20 mouse cellular contexts compared by ENCODE assay signal in genomic region chr2:155329707-155330106, GRCm38 (mm10). TPM values are rescaled to one million over a fixed set of nuclear protein-coding genes. Genes with fewer than 3 reads are reported as not detected.
DNase-seq lines count a peak whose midpoint lies in the region; ATAC-seq and TF ChIP-seq lines count a peak whose summit lies in the region.
"Had no signal": no experiment of that assay in that cellular context is flagged by ENCODE, and none has a peak within 500 bp of the region (broad histone marks: within the 10 kb centered on the region; RNA-seq: fewer than 3 reads in every experiment).

No protein-coding gene starts in this region.

- H3K4me2 ChIP-seq in lung, postnatal 0 days (replicated peaks; ENCODE audit: low read depth, low read length) = no peak overlapping the region
- H3K4me2 ChIP-seq: embryonic facial prominence, embryonic 13.5 days; embryonic facial prominence, embryonic 15.5 days; forebrain, embryonic 13.5 days; forebrain, embryonic 15.5 days had no signal

- TF ChIP-seq EP300 in lung, postnatal 0 days (IDR thresholded peaks at IDR 0.05) = no peak

- no peak overlapping the region for H3K4me3 ChIP-seq in lung, postnatal 0 days (ENCODE audit: low read depth, low read length)
- H3K4me3 ChIP-seq in brown adipose tissue, adult 24 weeks (ENCODE audit: insufficient read depth, low read depth, low read length) = no peak overlapping the region
- H3K4me3 ChIP-seq: embryonic facial prominence, embryonic 13.5 days; embryonic facial prominence, embryonic 15.5 days; erythroblast, embryonic 14.5 days; forebrain, embryonic 13.5 days; forebrain, embryonic 15.5 days had no signal

- no peak for TF ChIP-seq CTCF in lung, postnatal 0 days (IDR thresholded peaks at IDR 0.05)

- ATAC-seq in lung, postnatal 0 days = no peak
- ATAC-seq: forebrain, embryonic 13.5 days; forebrain, embryonic 15.5 days; forebrain, postnatal 0 days had no signal

- H3K4me1 ChIP-seq in lung, postnatal 0 days (ENCODE audit: insufficient read depth, low read depth, low read length) = no peaks in the 10 kb centered on the region
- H3K4me1 ChIP-seq in brown adipose tissue, adult 24 weeks (ENCODE audit: control insufficient read depth, insufficient read depth, insufficient read length, low read length) = peaks cover 7% of the 10 kb centered on the region; the same call in 1 of the 2 replicates
- H3K4me1 ChIP-seq: embryonic facial prominence, embryonic 13.5 days; embryonic facial prominence, embryonic 15.5 days; forebrain, embryonic 13.5 days; forebrain, embryonic 15.5 days had no signal

- no peak overlapping the region for H3K27ac ChIP-seq in lung, postnatal 0 days (ENCODE audit: low read length)
- peak overlapping the region; percentile 90 for H3K27ac ChIP-seq in brown adipose tissue, adult 24 weeks (replicated peaks; ENCODE audit: low read depth, low read length)
- H3K27ac ChIP-seq: embryonic facial prominence, embryonic 13.5 days; embryonic facial prominence, embryonic 15.5 days; forebrain, embryonic 13.5 days; forebrain, embryonic 15.5 days had no signal

- H3K36me3 ChIP-seq in lung, postnatal 0 days (ENCODE audit: insufficient read depth, low read length) = peaks cover 10% of the 10 kb centered on the region

- H3K9ac ChIP-seq in lung, postnatal 0 days (replicated peaks; ENCODE audit: low read depth) = no peak overlapping the region
- H3K9ac ChIP-seq: embryonic facial prominence, embryonic 13.5 days; embryonic facial prominence, embryonic 15.5 days; forebrain, embryonic 13.5 days; forebrain, embryonic 15.5 days; forebrain, postnatal 0 days had no signal

- 78% methylated on average over 2 of the region's 2 CpGs for WGBS in lung, postnatal 0 days

- no peaks in the 10 kb centered on the region for H3K9me3 ChIP-seq in lung, postnatal 0 days (ENCODE audit: low read length)
- H3K9me3 ChIP-seq: embryonic facial prominence, embryonic 13.5 days; embryonic facial prominence, embryonic 15.5 days; forebrain, embryonic 13.5 days; forebrain, embryonic 15.5 days had no signal

- DNase-seq in lung, postnatal 0 days (ENCODE audit: low spot score) = peak; percentile 20
- no peak for DNase-seq in lung, postnatal 25 days (ENCODE audit: low spot score)
- no peak for DNase-seq in adrenal gland, adult 2 months
- DNase-seq in c-Kit-positive CD71-positive TER-119-positive erythroid progenitor cells, embryonic 14.5 days (ENCODE audit: low spot score) = no peak
- DNase-seq: adrenal gland, postnatal 10 days; adrenal gland, postnatal 25 days; cerebellum, adult 11 months; cerebellum, adult 18-20 months; cerebellum, adult 8-10 months; cerebellum, adult 9-11 months; cerebellum, postnatal 14 days; cerebellum, postnatal 36 days; embryo, embryonic 11 days; forebrain, postnatal 0 days had no signal

- no peaks in the 10 kb centered on the region for H3K27me3 ChIP-seq in lung, postnatal 0 days (replicated peaks; ENCODE audit: insufficient read depth, low read length)
- H3K27me3 ChIP-seq: embryonic facial prominence, embryonic 13.5 days; embryonic facial prominence, embryonic 15.5 days; forebrain, embryonic 13.5 days; forebrain, embryonic 15.5 days had no signal

RNA-seq across cellular contexts. Expression of gene Pigu, which starts 27.5 kb away (rescaled TPM):
- polyA plus RNA-seq in lung, postnatal 0 days (2015; fragmentation: Nextera tagmentation; extraction: Ambion mirVana) = 41.1 and 41.4 TPM in 2 replicates
- 19.0 and 20.3 TPM in 2 replicates for polyA plus RNA-seq in brown adipose tissue, adult 24 weeks (2012; ENCODE audit: insufficient read depth, insufficient read length, missing spikeins)
- 10 to 100 TPM; 41.2 to 41.5 TPM for total RNA-seq in adrenal gland, adult 2 months (2021)
- 19.6 TPM in 2 replicates for polyA plus RNA-seq in adrenal gland, adult 2 months (2012; rRNA removed)

RNA-seq across cellular contexts. Expression of gene Trp53inp2, which starts 51.2 kb away (rescaled TPM):
- 30.4 and 32.6 TPM in 2 replicates for polyA plus RNA-seq in lung, postnatal 0 days (2015; fragmentation: Nextera tagmentation; extraction: Ambion mirVana)
- polyA plus RNA-seq in brown adipose tissue, adult 24 weeks (2012; ENCODE audit: insufficient read depth, insufficient read length, missing spikeins) = 229 and 288 TPM in 2 replicates
- 100 to 1,000 TPM; 221 to 429 TPM for total RNA-seq in adrenal gland, adult 2 months (2021)
- 714 and 755 TPM in 2 replicates for polyA plus RNA-seq in adrenal gland, adult 2 months (2012; rRNA removed)

RNA-seq across cellular contexts. Expression of gene Map1lc3a, which starts 53.6 kb away (rescaled TPM):
- polyA plus RNA-seq in lung, postnatal 0 days (2015; fragmentation: Nextera tagmentation; extraction: Ambion mirVana) = 382 and 428 TPM in 2 replicates
- 428 and 471 TPM in 2 replicates for polyA plus RNA-seq in brown adipose tissue, adult 24 weeks (2012; ENCODE audit: insufficient read depth, insufficient read length, missing spikeins)
- 100 to 1,000 TPM; 475 to 819 TPM for total RNA-seq in adrenal gland, adult 2 months (2021)
- polyA plus RNA-seq in adrenal gland, adult 2 months (2012; rRNA removed) = 2,934 and 3,400 TPM in 2 replicates
